Mouse (Mus musculus) C2C12 (cell line): ENCODE data around the gene Rnf41. TPM values are rescaled to one million over a fixed set of nuclear protein-coding genes. Genes with fewer than 3 reads are reported as not detected.

Source experiments
- H3K27me3 ChIP-seq: one replicate; pipeline ENCODE4 v1.6.1; 2011; ENCODE audit not compliant: control insufficient read depth, insufficient read depth, insufficient read length
- H3K36me3 ChIP-seq: one replicate; pipeline ENCODE4 v1.6.1; 2011; ENCODE audit not compliant: control insufficient read depth, insufficient read depth
- H3K4me3 ChIP-seq: one replicate; pipeline ENCODE4 v1.5.1; 2011; ENCODE audit warnings: mild to moderate bottlenecking, control low read depth; ENCODE audit not compliant: poor library complexity, insufficient read depth, severe bottlenecking
- H3K79me2 ChIP-seq: one replicate; pipeline ENCODE4 v1.6.1; 2011; ENCODE audit not compliant: control insufficient read depth, insufficient read depth
- H3K79me3 ChIP-seq: one replicate; pipeline ENCODE4 v1.6.1; 2011; ENCODE audit warnings: low read depth, control low read depth
- H3ac ChIP-seq: one replicate; pipeline ENCODE3; 2011; ENCODE audit warnings: low read depth; ENCODE audit not compliant: control insufficient read depth, insufficient read length
- CEBPB ChIP-seq: IDR thresholded peaks from one replicate; pipeline ENCODE4 v1.6.1; 2011; ENCODE audit warnings: low read depth, mild to moderate bottlenecking, control low read depth, moderate library complexity
- CTCF ChIP-seq: IDR thresholded peaks from one replicate; pipeline ENCODE4 v1.5.1; 2011; ENCODE audit not compliant: control insufficient read depth, insufficient read depth, insufficient read length
- FOSL1 ChIP-seq: IDR thresholded peaks from one replicate; pipeline ENCODE4 v1.8.0; 2011; ENCODE audit warnings: mild to moderate bottlenecking, low read length; ENCODE audit not compliant: poor library complexity, insufficient read depth, severe bottlenecking
- MAX ChIP-seq: IDR thresholded peaks from one replicate; pipeline ENCODE4 v1.6.1; 2011; ENCODE audit warnings: mild to moderate bottlenecking, control low read depth
- MYOD1 ChIP-seq: IDR thresholded peaks from one replicate; pipeline ENCODE4 v1.6.1; 2011; ENCODE audit warnings: low read depth; ENCODE audit not compliant: control insufficient read depth, insufficient read length
- MYOG ChIP-seq: IDR thresholded peaks from one replicate; pipeline ENCODE4 v1.6.1; 2011; ENCODE audit not compliant: control insufficient read depth, insufficient read length; ENCODE audit errors: extremely low read depth
- USF1 ChIP-seq: IDR thresholded peaks from one replicate; pipeline ENCODE4 v1.6.1; 2011; ENCODE audit warnings: low read depth, mild to moderate bottlenecking, control low read depth, moderate library complexity
- polyA plus RNA-seq: library from polyadenylated mRNA; unstranded; fragments of >200 nt; fragmentation: generic; extraction: Trizol; gene quantifications from one replicate; pipeline ENCODE4 v1.2.1, GENCODE M21; 2012; ENCODE audit warnings: missing spikeins

Gene Rnf41
- polyA plus RNA-seq, 1 experiment = 34.0 TPM

- peaks cover 23% of the 10 kb centered on the region for H3K79me2 ChIP-seq
- peaks cover 47% of the 10 kb centered on the region for H3K36me3 ChIP-seq
- H3K4me3 ChIP-seq = peak overlapping the region; percentile 91
- H3K79me3 ChIP-seq = peaks cover 18% of the 10 kb centered on the region
- H3ac ChIP-seq = peak overlapping the region; percentile 52
- no peaks in the 10 kb centered on the region for H3K27me3 ChIP-seq
- TF ChIP-seq MYOG (no peak), CEBPB (no peak), CTCF (no peak), USF1 (no peak), MAX (no peak), FOSL1 (no peak), MYOD1 (no peak)
Observed at GRCm38 (mm10) chr10:128460270-128460630, 48.8 kb downstream of the Rnf41 start.

DNA sequence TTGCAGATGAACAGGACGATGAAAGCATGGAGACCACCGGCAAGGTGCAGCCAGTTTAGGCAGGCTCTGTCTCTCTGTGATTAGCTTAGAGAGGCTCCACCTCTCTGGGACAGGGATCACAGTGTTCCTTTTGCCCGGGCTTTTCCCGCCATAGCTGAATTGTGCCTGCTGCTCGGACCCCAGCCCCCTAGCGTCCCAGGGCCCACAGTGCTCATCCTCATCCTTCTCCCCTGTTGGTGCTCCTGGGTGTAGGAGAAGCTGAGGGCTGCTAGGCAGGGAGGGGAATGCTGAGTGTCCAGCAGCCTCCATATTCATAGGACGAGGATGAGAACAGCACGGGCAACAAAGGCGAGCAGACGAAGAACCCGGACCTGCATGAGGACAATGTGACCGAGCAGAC, 62.9 kb downstream of the Rnf41 start:
- TF ChIP-seq FOSL1 = no peak
- no peak for TF ChIP-seq MYOD1
- no peak for TF ChIP-seq CTCF
- no peak for TF ChIP-seq USF1
- TF ChIP-seq MAX = no peak
- no peak for TF ChIP-seq CEBPB
- TF ChIP-seq MYOG = no peak
- no peaks in the 10 kb centered on the region for H3K27me3 ChIP-seq
- no peak overlapping the region for H3K4me3 ChIP-seq
- H3K79me2 ChIP-seq = no peaks in the 10 kb centered on the region
- peaks cover 87% of the 10 kb centered on the region for H3K36me3 ChIP-seq
- no peak overlapping the region for H3ac ChIP-seq
- no peaks in the 10 kb centered on the region for H3K79me3 ChIP-seq

GRCm38 (mm10) chr10:128486370-128486769, 74.9 kb downstream of the Rnf41 start:
- peaks cover 85% of the 10 kb centered on the region for H3K36me3 ChIP-seq
- H3K79me2 ChIP-seq = peaks cover 12% of the 10 kb centered on the region
- no peak overlapping the region for H3ac ChIP-seq
- H3K79me3 ChIP-seq = peaks cover 8% of the 10 kb centered on the region
- H3K27me3 ChIP-seq = no peaks in the 10 kb centered on the region
- TF ChIP-seq USF1 (no peak), CTCF (no peak), MYOD1 (no peak), FOSL1 (no peak), CEBPB (no peak), MYOG (no peak), MAX (no peak)
- no peak overlapping the region for H3K4me3 ChIP-seq

DNA sequence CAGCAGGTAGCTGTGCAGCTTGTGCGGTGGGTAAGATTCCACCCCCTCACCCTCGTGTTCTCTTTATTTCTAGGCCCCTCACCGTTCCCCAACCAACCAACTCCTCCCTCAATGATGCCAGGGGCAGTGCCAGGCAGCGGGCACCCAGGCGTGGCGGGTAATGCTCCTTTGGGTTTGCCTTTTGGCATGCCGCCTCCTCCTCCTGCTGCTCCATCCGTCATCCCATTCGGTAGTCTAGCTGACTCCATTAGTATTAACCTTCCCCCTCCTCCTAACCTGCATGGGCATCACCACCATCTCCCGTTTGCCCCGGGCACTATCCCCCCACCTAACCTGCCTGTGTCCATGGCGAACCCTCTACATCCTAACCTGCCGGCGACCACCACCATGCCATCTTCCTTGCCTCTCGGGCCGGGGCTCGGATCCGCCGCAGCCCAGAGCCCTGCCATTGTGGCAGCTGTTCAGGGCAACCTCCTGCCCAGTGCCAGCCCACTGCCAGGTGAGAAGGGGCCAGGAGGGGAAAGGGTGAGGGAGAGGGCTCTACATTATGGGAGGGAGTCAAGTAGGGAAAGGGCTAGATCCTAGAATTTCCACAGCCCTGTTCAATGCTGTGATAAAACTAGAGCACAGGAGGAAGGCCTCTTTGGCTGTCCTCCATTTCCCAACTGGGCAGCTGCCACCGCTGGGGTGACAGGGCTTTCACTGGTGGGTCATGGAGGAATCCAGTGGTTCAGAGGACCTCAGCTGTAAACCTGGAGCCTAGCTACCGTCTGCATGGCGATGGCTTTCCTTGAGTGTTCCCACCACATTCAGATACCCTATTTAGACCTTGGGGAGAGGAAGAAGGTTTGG, 76.6 kb downstream of the Rnf41 start:
- Histone ChIP-seq H3K4me3 (no peak overlapping the region), H3K79me2 (peaks cover 29% of the 10 kb centered on the region), H3K36me3 (peaks cover 80% of the 10 kb centered on the region), H3K27me3 (no peaks in the 10 kb centered on the region), H3ac (no peak overlapping the region), H3K79me3 (peaks cover 25% of the 10 kb centered on the region)
- TF ChIP-seq MAX (no peak), FOSL1 (no peak), MYOG (no peak), MYOD1 (no peak), USF1 (no peak), CEBPB (no peak), CTCF (no peak)

DNA sequence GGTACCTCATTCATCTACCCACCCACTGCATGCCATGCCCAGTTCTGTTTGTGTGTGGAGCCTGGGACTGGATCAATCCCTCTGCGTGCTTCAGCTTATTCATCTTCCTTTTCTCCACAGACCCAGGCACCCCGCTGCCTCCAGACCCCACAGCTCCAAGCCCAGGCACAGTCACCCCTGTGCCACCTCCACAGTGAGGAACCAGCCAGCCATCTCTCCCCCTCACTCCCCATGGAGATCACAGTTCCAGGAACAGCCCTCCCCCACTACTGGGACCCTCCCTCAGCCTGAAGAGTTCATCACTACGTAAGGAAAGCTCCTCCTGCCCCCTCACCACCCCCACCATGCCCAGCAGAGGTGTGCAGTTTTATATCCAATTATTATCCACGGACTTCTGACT, 77.3 kb downstream of the Rnf41 start:
- H3K27me3 ChIP-seq = no peaks in the 10 kb centered on the region
- peaks cover 31% of the 10 kb centered on the region for H3K79me3 ChIP-seq
- no peak overlapping the region for H3K4me3 ChIP-seq
- H3K36me3 ChIP-seq = peaks cover 73% of the 10 kb centered on the region
- TF ChIP-seq MYOD1 = no peak
- no peak for TF ChIP-seq FOSL1
- TF ChIP-seq MYOG = no peak
- no peak for TF ChIP-seq CEBPB
- TF ChIP-seq MAX = no peak
- TF ChIP-seq CTCF = no peak
- TF ChIP-seq USF1 = no peak
- H3ac ChIP-seq = no peak overlapping the region
- peaks cover 36% of the 10 kb centered on the region for H3K79me2 ChIP-seq
